Mouse (Mus musculus) lung, embryonic 15.5 days (tissue): ENCODE measurements around the gene Gimap1. TPM values are rescaled to one million over a fixed set of nuclear protein-coding genes. Genes with fewer than 3 reads are reported as not detected.

ENCODE experiments used
- ATAC-seq: fragments of 200-750 bp; cut with Nextera tagmentation; 2 replicates; pipeline ENCODE4 v1.8.0; 2017; ENCODE audit warnings: moderate number of reproducible peaks, borderline replicate concordance; ENCODE audit not compliant: low FRiP score, low TSS enrichment; ENCODE audit errors: extremely low read depth
- H3K27ac ChIP-seq: fragments of 300-500 bp; sonication (generic); 2 replicates; pipeline ENCODE4 v1.5.1; 2015; ENCODE audit warnings: moderate library complexity, mild to moderate bottlenecking, inconsistent platforms
- H3K27me3 ChIP-seq: fragments of 300-500 bp; sonication (generic); 2 replicates; pipeline ENCODE4 v1.6.1; 2015; ENCODE audit warnings: inconsistent platforms
- H3K36me3 ChIP-seq: fragments of 300-500 bp; sonication (generic); 2 replicates; pipeline ENCODE4 v1.6.1; 2015; ENCODE audit warnings: inconsistent platforms
- H3K4me1 ChIP-seq: fragments of 300-500 bp; sonication (generic); 2 replicates; pipeline ENCODE4 v1.6.1; 2015; ENCODE audit warnings: inconsistent platforms
- H3K4me2 ChIP-seq: fragments of 300-500 bp; sonication (generic); 2 replicates; pipeline ENCODE4 v1.6.1; 2015; ENCODE audit warnings: inconsistent platforms, mild to moderate bottlenecking, moderate library complexity
- H3K4me3 ChIP-seq: fragments of 300-500 bp; sonication (generic); 2 replicates; pipeline ENCODE4 v1.5.1; 2015; ENCODE audit warnings: mild to moderate bottlenecking, inconsistent platforms
- H3K9ac ChIP-seq: fragments of 300-500 bp; sonication (generic); 2 replicates; pipeline ENCODE4 v1.6.1; 2015; ENCODE audit warnings: inconsistent platforms
- H3K9me3 ChIP-seq: fragments of 300-500 bp; sonication (generic); 2 replicates; pipeline ENCODE4 v1.6.1; 2016; ENCODE audit warnings: inconsistent platforms
- WGBS: fragments of 180-500 bp; shearing (Covaris S2); methylation state at CpG from one replicate; pipeline ENCODE4 v1.1.7; 2015; 5-methylcytosine and 5-hydroxymethylcytosine counted together
- polyA plus RNA-seq: library from polyadenylated mRNA; unstranded; fragments of >200 nt; fragmentation: Nextera tagmentation; extraction: Ambion mirVana; gene quantifications from 2 replicates; pipeline ENCODE4 v1.2.1, GENCODE M21; 2015

Gimap1 gene
- polyA plus RNA-seq, 1 experiment from 2014 or later: 53.3 TPM

DNA sequence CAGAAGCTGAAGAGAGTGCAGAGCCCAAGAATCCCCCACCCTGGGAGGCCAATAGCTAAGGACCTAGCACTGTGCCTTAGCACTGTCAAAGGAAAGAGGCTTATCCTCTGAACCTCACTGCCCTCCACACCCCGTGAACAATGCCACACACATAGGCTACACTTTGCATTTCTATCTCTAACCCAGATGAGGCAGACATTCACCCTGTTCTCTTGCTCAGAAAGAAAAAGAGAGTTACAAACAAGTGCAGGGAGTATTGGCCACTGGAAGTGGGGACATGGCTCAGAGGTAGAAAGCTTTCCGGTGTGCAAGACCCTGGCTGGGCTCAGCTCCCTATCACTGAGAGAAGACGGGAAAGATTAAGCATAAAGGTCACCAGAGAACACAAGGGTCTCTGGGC, 32.7 kb upstream of the Gimap1 start:
- Histone ChIP-seq H3K27ac (peak overlapping the region; percentile 42; the same call in 1 of the 2 replicates), H3K9me3 (no peaks in the 10 kb centered on the region), H3K9ac (no peak overlapping the region), H3K4me2 (peak overlapping the region; percentile 15; the same call in 1 of the 2 replicates), H3K4me1 (no peaks in the 10 kb centered on the region), H3K4me3 (peak overlapping the region; percentile 8), H3K27me3 (no peaks in the 10 kb centered on the region), H3K36me3 (no peaks in the 10 kb centered on the region)
- no peak for ATAC-seq
- 44% methylated on average over 3 of the region's 3 CpGs for WGBS

DNA sequence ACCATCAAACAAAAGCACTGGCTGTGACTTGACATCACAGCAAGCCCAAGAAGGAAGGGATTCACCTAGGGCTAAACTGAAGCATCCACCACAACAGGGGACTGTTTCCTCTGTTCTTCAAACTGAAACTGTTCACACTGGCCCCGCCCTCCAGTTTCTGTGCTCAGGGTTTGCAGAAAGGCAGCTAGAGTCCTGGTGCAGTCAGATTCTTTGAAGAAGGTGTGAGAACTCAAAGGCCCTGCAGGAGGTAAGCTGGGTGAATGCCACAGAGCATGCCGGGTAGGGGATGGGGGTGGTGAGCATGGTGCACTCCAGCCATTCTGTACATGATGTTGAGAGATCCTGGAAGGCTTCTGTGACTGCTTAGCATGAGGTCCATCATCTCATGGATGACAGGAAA, 20.4 kb upstream of the Gimap1 start, which contains the start of the genes Gm28053 and Gimap7:
TSS of gene Gm28053 (plus strand) at position 153 of the 400 bp plus-strand sequence.
TSS of gene Gimap7 (plus strand) at position 167 of the 400 bp plus-strand sequence.
- H3K9me3 ChIP-seq: no peaks in the 10 kb centered on the region
- no peak within 1 kb of the TSS for H3K4me3 ChIP-seq
- no peaks in the 10 kb centered on the region for H3K27me3 ChIP-seq
- H3K36me3 ChIP-seq: no peaks in the 10 kb centered on the region
- no peak within 1 kb of the TSS for H3K4me2 ChIP-seq
- WGBS: 50% methylated on average over 2 of the region's 2 CpGs
- H3K4me1 ChIP-seq: no peaks in the 10 kb centered on the region
- no peak within 1 kb of the TSS for H3K27ac ChIP-seq
- H3K9ac ChIP-seq: no peak within 1 kb of the TSS
- ATAC-seq: no peak

DNA sequence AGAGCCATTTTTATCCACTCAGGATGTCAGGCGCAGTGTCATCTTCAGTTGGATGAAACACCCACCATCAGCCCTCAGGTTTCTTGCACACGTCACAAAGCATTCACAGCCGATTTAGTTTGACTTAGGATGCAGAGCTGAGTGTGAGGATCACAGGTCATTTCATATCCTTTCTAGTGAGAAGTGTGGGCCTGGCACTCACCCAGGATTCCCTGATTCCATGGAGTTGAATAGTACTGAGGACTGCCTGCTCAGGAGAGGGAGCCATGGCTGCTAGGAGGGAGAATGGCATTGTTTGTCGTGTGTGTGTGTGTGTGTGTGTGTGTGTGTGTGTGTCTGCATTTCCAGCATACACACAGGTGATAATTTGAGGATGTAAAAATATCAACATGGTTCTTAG, 18.5 kb upstream of the Gimap1 start:
- no peak overlapping the region for H3K4me3 ChIP-seq
- H3K4me2 ChIP-seq: no peak overlapping the region
- H3K27ac ChIP-seq: no peak overlapping the region
- no peak overlapping the region for H3K9ac ChIP-seq
- H3K9me3 ChIP-seq: no peaks in the 10 kb centered on the region
- WGBS: 64% methylated on average over 4 of the region's 4 CpGs
- H3K4me1 ChIP-seq: no peaks in the 10 kb centered on the region
- H3K36me3 ChIP-seq: no peaks in the 10 kb centered on the region
- no peak for ATAC-seq
- H3K27me3 ChIP-seq: no peaks in the 10 kb centered on the region

DNA sequence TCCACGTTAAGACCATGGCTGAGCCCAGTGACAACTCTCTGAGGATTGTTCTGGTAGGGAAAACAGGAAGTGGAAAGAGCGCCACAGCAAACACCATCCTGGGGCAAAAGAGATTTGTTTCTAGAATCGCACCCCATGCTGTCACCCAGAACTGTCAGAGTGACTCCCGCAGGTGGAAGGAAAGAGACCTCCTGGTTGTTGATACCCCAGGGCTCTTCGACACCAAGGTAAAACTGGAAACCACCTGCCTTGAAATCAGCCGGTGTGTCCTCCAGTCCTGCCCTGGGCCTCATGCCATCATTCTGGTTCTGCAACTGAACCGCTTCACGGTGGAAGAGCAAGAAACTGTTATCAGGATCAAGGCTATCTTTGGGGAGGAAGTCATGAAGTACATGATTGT, 15.4 kb upstream of the Gimap1 start:
- Histone ChIP-seq H3K9me3 (no peaks in the 10 kb centered on the region), H3K36me3 (no peaks in the 10 kb centered on the region), H3K4me3 (no peak overlapping the region), H3K9ac (no peak overlapping the region), H3K27ac (no peak overlapping the region), H3K4me1 (peaks cover 3% of the 10 kb centered on the region; the same call in 1 of the 2 replicates), H3K4me2 (no peak overlapping the region), H3K27me3 (no peaks in the 10 kb centered on the region)
- ATAC-seq: no peak
- WGBS: 75% methylated on average over 8 of the region's 8 CpGs

DNA sequence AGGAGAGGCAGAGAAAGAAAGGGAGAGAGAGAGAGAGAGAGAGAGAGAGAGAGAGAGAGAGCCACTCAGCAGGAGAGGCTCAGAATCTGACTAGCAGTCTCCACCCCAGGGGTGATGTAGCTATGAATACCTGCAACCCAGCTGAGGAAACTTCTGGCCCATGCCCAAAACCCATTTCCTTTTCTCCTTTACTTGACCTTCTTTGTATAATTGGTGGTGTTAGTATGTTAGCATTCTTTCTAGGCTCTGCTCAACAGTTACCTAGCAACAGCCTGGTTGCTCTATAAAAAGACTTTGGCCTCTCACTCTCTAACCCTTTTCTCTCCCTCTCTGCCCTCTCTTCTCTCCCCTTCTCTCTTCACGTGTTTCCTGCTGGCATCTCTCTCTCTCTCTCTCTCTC, 13.4 kb upstream of the Gimap1 start:
- Histone ChIP-seq H3K36me3 (no peaks in the 10 kb centered on the region), H3K27me3 (no peaks in the 10 kb centered on the region), H3K4me3 (no peak overlapping the region), H3K4me2 (no peak overlapping the region), H3K9me3 (no peaks in the 10 kb centered on the region), H3K4me1 (peaks cover 3% of the 10 kb centered on the region; the same call in 1 of the 2 replicates), H3K9ac (no peak overlapping the region), H3K27ac (peak overlapping the region; percentile 42; the same call in 1 of the 2 replicates)
- 0% methylated on average over 1 of the region's 1 CpGs for WGBS
- peak; percentile 55 for ATAC-seq

DNA sequence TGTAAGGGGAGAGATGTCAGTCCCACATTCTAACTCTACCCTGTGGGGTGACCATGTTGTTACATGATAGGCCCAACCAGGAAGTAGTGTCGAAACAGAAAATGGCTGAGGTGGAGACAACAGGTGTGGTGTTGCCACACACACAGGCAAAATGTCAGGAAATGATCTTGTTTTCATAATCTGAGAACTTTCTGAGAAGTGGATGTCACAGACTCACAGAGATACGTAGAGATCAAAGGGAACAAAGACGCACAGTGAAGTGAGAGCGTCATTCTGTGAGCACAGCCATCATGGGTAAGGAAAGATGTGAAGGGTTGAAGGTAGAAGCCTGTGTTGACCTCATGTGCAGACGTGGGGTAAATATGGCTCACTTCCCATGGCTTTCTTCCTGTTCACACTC, 11.1 kb upstream of the Gimap1 start:
- no peaks in the 10 kb centered on the region for H3K27me3 ChIP-seq
- ATAC-seq: no peak
- H3K36me3 ChIP-seq: no peaks in the 10 kb centered on the region
- no peak overlapping the region for H3K4me2 ChIP-seq
- H3K9me3 ChIP-seq: no peaks in the 10 kb centered on the region
- no peak overlapping the region for H3K9ac ChIP-seq
- H3K27ac ChIP-seq: no peak overlapping the region
- WGBS: 75% methylated on average over 5 of the region's 5 CpGs
- no peak overlapping the region for H3K4me3 ChIP-seq
- peaks cover 3% of the 10 kb centered on the region; the same call in 1 of the 2 replicates for H3K4me1 ChIP-seq

DNA sequence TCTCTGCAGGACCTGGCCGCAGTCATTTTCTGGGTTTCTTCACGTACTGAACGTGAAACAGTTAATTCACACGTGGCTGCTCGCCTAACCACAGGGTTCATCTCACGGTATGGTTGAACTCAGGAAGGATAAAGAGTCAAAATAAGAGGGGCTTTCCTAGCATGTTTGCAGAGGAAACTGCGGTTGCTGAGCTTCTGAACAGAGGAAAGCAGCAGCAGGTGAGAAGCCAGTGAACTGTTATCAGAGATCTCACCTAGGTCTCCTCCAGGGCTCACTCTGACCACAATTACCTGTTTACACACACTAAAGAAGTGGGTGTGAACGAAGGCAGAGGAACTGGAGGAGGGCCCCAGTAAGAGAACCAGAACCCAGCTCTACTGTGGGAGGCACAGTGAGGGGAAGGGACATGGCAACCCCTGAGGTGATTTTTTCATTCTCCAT, 6.0 kb upstream of the Gimap1 start:
- Histone ChIP-seq H3K9me3 (no peaks in the 10 kb centered on the region), H3K4me1 (no peaks in the 10 kb centered on the region), H3K27me3 (no peaks in the 10 kb centered on the region), H3K4me2 (no peak overlapping the region), H3K36me3 (no peaks in the 10 kb centered on the region), H3K9ac (no peak overlapping the region), H3K4me3 (no peak overlapping the region), H3K27ac (no peak overlapping the region)
- no peak for ATAC-seq
- 39% methylated on average over 8 of the region's 8 CpGs for whole genome bisulfite sequencing

DNA sequence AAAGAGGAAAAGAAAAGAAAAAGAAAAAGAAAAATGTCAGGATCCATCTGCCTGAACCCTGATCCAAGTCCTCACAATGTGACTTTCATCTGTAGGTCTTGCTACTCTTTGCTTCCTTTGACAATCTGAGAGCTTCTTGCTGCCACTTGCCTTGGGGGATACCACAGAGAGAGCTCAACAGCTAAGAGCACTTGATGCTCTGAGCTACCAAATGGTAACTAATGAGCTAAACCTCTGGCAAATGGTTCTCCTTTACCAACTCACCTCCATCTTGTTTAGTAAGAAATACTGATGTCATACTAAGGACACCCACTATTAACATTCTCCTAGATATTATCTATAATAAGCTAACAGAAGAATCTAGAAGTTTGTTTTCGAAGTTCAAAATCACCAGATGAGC, 5.2 kb upstream of the Gimap1 start:
- Histone ChIP-seq H3K4me2 (no peak overlapping the region), H3K4me1 (no peaks in the 10 kb centered on the region), H3K36me3 (no peaks in the 10 kb centered on the region), H3K4me3 (no peak overlapping the region), H3K27me3 (no peaks in the 10 kb centered on the region), H3K9ac (no peak overlapping the region), H3K27ac (no peak overlapping the region), H3K9me3 (no peaks in the 10 kb centered on the region)
- ATAC-seq: no peak
- 78% methylated on average over 1 of the region's 1 CpGs for WGBS

DNA sequence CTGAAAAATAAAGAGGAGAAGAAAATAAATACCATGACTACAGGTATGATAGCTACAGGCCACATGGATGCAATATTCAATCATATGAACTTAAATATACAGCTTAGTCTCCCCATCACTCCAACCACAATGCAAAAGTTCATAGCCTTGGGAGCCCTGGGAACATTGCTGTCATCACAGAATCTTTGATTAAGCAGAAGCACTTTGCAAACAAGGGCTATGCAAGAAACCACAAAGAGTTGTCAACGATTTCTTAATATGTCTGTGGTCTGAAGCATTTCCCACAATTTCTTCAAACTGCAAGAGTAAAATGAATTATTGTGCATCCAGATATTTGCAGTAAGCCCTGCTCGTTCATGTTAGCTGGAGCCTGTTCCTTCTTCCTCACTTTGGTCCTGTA, 1.8 kb upstream of the Gimap1 start:
- 59% methylated on average over 2 of the region's 2 CpGs for WGBS
- ATAC-seq: no peak
- Histone ChIP-seq H3K36me3 (no peaks in the 10 kb centered on the region), H3K4me2 (no peak overlapping the region), H3K27me3 (peaks cover 7% of the 10 kb centered on the region), H3K4me3 (no peak overlapping the region), H3K9ac (no peak overlapping the region), H3K27ac (no peak overlapping the region), H3K4me1 (peaks cover 12% of the 10 kb centered on the region), H3K9me3 (no peaks in the 10 kb centered on the region)

DNA sequence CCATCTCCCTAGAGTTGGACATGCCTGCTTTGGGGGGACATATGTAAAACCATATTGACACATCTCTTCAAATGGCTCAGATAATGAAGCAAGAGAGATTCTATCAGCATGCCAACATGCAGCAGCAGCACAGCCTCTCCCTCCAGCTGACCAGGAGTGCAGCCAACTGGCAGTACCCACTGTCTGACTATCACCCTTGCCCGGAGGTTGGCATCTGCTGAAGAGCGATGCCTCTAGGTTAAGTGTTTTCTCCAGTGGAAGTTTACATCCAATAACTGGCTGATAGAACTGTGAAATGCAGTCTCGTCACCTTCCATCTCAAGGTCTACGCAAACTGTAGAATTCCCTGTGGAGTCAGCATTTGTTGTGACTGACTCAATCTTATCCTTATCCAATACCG, 1.2 kb upstream of the Gimap1 start:
- Histone ChIP-seq H3K36me3 (no peaks in the 10 kb centered on the region), H3K4me3 (no peak overlapping the region), H3K27me3 (peaks cover 13% of the 10 kb centered on the region), H3K9ac (no peak overlapping the region), H3K9me3 (no peaks in the 10 kb centered on the region), H3K4me2 (no peak overlapping the region), H3K4me1 (peaks cover 18% of the 10 kb centered on the region), H3K27ac (no peak overlapping the region)
- WGBS: 81% methylated on average over 5 of the region's 5 CpGs
- no peak for ATAC-seq

DNA sequence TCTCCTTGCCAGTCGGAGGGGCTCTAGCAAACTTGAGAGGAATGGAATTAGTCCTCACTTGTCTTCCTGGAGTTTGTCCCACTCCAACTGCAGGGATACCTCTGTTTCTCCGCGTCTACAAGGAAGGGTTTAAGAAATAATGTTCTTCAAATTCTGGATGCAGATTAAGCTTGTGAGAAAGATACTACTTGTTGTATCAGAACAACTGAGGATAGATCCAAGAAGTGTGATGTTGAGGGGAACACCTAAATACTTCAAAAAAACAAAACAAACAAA, 864 bp downstream of the Gimap1 start:
- 74% methylated on average over 3 of the region's 3 CpGs for WGBS

DNA sequence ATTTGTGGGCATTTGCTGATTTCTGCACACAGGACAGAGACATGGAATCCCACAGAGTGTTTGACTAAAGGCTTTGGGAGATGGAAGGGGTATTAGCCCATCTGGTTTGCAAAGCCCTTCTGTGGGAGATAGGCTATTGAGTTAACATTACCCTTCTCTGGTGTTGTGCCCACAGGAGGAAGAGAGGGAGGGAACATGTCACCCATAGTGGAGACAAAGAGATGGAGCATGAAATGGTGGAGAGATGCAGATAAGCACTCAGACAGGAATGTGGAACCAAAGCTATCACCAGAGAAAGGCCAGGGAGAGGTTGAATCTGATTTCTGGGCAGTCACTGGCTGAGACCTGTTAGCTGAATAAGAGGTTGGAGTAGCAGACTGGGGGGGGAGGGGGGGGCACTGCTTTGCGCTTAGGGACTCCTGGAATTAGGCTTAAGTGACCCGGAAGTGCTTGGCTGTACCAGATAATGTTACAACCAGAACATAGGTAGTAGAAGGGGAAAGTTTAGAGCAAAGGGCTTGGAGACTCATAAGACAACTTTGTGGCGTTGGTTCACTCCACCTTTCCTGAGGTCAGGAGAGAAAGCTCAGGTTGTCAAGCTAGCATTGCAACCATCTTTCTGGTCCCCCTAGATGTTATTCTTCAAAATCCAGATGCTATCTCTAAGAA, 1.8 kb downstream of the Gimap1 start:
- H3K9me3 ChIP-seq: no peaks in the 10 kb centered on the region
- peak overlapping the region; percentile 78 for H3K4me2 ChIP-seq
- no peak for ATAC-seq
- peak overlapping the region; percentile 33 for H3K4me3 ChIP-seq
- no peaks in the 10 kb centered on the region for H3K36me3 ChIP-seq
- H3K9ac ChIP-seq: 0 out of 2 replicates have a peak overlapping the region, but pooled peaks have one; percentile 11
- peak overlapping the region; percentile 59 for H3K27ac ChIP-seq
- peaks cover 25% of the 10 kb centered on the region for H3K27me3 ChIP-seq
- WGBS: 48% methylated on average over 3 of the region's 3 CpGs
- peaks cover 26% of the 10 kb centered on the region for H3K4me1 ChIP-seq

More for the DNA sequence above, 864 bp downstream of the Gimap1 start:
- peaks cover 25% of the 10 kb centered on the region for H3K27me3 ChIP-seq
- peak overlapping the region; percentile 59; the same call in 1 of the 2 replicates for H3K27ac ChIP-seq
- H3K4me3 ChIP-seq: peak overlapping the region; percentile 33
- peaks cover 24% of the 10 kb centered on the region for H3K4me1 ChIP-seq
- no peak overlapping the region; the same call in 1 of the 2 replicates for H3K9ac ChIP-seq
- no peak for ATAC-seq
- peak overlapping the region; percentile 78 for H3K4me2 ChIP-seq
- H3K9me3 ChIP-seq: no peaks in the 10 kb centered on the region
- H3K36me3 ChIP-seq: no peaks in the 10 kb centered on the region
